Mouse (Mus musculus): Measurements from ENCODE around the gene Cntn3. TPM values are rescaled to one million over a fixed set of nuclear protein-coding genes. Genes with fewer than 3 reads are reported as not detected.

The Cntn3 gene
- 0.03 and 0.07 TPM in 2 replicates for polyA plus RNA-seq (2012; rRNA removed)

GRCm38 (mm10) chr6:102573001-102573400 is at the start of gene Cntn3:
TSS of gene Cntn3 (minus strand) at chr6:102573101.

